Mouse (Mus musculus): ENCODE results near the gene Izumo3. TPM values are rescaled to one million over a fixed set of nuclear protein-coding genes. Genes with fewer than 3 reads are reported as not detected.

Izumo3 gene
- 1.9 TPM for polyA plus RNA-seq (2014; fragmentation: Illumina TruSeq; extraction: RNeasy Lipid Tissue Mini Kit (QIAGEN cat#74804); ENCODE audit: low read depth, low replicate concordance)

GRCm38 (mm10) chr4:92147134-92147533, at the start of gene Izumo3:
Gene Izumo3 (minus strand): TSS chr4:92147234.

GRCm38 (mm10) chr4:92191649-92192048, 44.6 kb upstream of the Izumo3 start, which contains the start of gene Gm12666:
Gene Gm12666 (minus strand): TSS chr4:92191749.

Other genes starting within 250 kb of the Izumo3 start
- not detected for gene Gm12666, start 44.5 kb upstream of the Izumo3 start, polyA plus RNA-seq (2014; fragmentation: Illumina TruSeq; extraction: RNeasy Lipid Tissue Mini Kit (QIAGEN cat#74804); ENCODE audit: low read depth, low replicate concordance)